Mouse (Mus musculus) midbrain, embryonic 15.5 days (tissue): ENCODE results near the gene Zbtb38. TPM values are rescaled to one million over a fixed set of nuclear protein-coding genes. Genes with fewer than 3 reads are reported as not detected.

Source experiments
- ATAC-seq: fragments of 200-750 bp; cut with Nextera tagmentation; replicated peaks from 2 replicates; pipeline ENCODE4 v1.8.0; 2017; ENCODE audit warnings: moderate TSS enrichment
- H3K27ac ChIP-seq: fragments of 300-500 bp; sonication (generic); 2 replicates; pipeline ENCODE4 v1.5.1; 2015; ENCODE audit warnings: mild to moderate bottlenecking, inconsistent platforms
- H3K27me3 ChIP-seq: fragments of 300-500 bp; sonication (generic); replicated peaks from 2 replicates; pipeline ENCODE4 v1.6.1; 2015; ENCODE audit warnings: inconsistent platforms
- H3K36me3 ChIP-seq: fragments of 300-500 bp; sonication (generic); replicated peaks from 2 replicates; pipeline ENCODE4 v1.6.1; 2015; ENCODE audit warnings: inconsistent platforms
- H3K4me1 ChIP-seq: fragments of 300-500 bp; sonication (generic); 2 replicates; pipeline ENCODE4 v1.6.1; 2015; ENCODE audit warnings: inconsistent platforms
- H3K4me2 ChIP-seq: fragments of 300-500 bp; sonication (generic); 2 replicates; pipeline ENCODE4 v1.6.1; 2015; ENCODE audit warnings: inconsistent platforms, mild to moderate bottlenecking, moderate library complexity
- H3K4me3 ChIP-seq: fragments of 300-500 bp; sonication (generic); 2 replicates; pipeline ENCODE4 v1.5.1; 2015; ENCODE audit warnings: mild to moderate bottlenecking, inconsistent platforms
- H3K9ac ChIP-seq: fragments of 300-500 bp; sonication (generic); 2 replicates; pipeline ENCODE4 v1.6.1; 2015; ENCODE audit warnings: mild to moderate bottlenecking, inconsistent platforms
- H3K9me3 ChIP-seq: fragments of 300-500 bp; sonication (generic); 2 replicates; pipeline ENCODE4 v1.6.1; 2016; ENCODE audit warnings: inconsistent platforms
- WGBS: fragments of 180-500 bp; shearing (Covaris S2); methylation state at CpG from one replicate; pipeline ENCODE4 v1.1.7; 2015; ENCODE audit warnings: mixed read lengths; 5-methylcytosine and 5-hydroxymethylcytosine counted together
- polyA plus RNA-seq: library from polyadenylated mRNA; unstranded; fragments of >200 nt; fragmentation: Nextera tagmentation; extraction: Ambion mirVana; gene quantifications from 2 replicates; pipeline ENCODE4 v1.2.1, GENCODE M21; 2015

Zbtb38 gene
- polyA plus RNA-seq, 1 experiment from 2014 or later: 59.2 TPM

- peaks cover 40% of the 10 kb centered on the region for H3K4me1 ChIP-seq
- 91% methylated on average over 10 of the region's 10 CpGs for WGBS
- ATAC-seq: no peak
These were observed 36.5 kb downstream of the Zbtb38 start for GRCm38 (mm10) chr9:96716136-96716535.

GRCm38 (mm10) chr9:96715171-96715570, 37.5 kb downstream of the Zbtb38 start:
- WGBS: 76% methylated on average over 11 of the region's 11 CpGs
- no peak for ATAC-seq
- no peaks in the 10 kb centered on the region for H3K27me3 ChIP-seq
- H3K4me2 ChIP-seq: no peak overlapping the region
- no peak overlapping the region for H3K27ac ChIP-seq
- H3K4me1 ChIP-seq: peaks cover 32% of the 10 kb centered on the region
- H3K4me3 ChIP-seq: no peak overlapping the region
- no peak overlapping the region for H3K9ac ChIP-seq
- 0 out of 2 replicates have a peak, but pooled peaks cover 3% of the 10 kb centered on the region for H3K36me3 ChIP-seq
- no peaks in the 10 kb centered on the region for H3K9me3 ChIP-seq

More at GRCm38 (mm10) chr9:96716136-96716535, 36.5 kb downstream of the Zbtb38 start:
- Histone ChIP-seq H3K4me2 (no peak overlapping the region), H3K9ac (no peak overlapping the region), H3K4me3 (no peak overlapping the region), H3K9me3 (no peaks in the 10 kb centered on the region), H3K36me3 (0 out of 2 replicates have a peak, but pooled peaks cover 3% of the 10 kb centered on the region), H3K27me3 (no peaks in the 10 kb centered on the region), H3K27ac (no peak overlapping the region)

GRCm38 (mm10) chr9:96713472-96714390, 38.9 kb downstream of the Zbtb38 start:
- H3K4me3 ChIP-seq: no peak overlapping the region
- WGBS: 67% methylated on average over 14 of the region's 14 CpGs
- H3K9ac ChIP-seq: no peak overlapping the region
- no peak for ATAC-seq
- H3K9me3 ChIP-seq: no peaks in the 10 kb centered on the region
- no peaks in the 10 kb centered on the region for H3K27me3 ChIP-seq
- peaks cover 23% of the 10 kb centered on the region; the same call in 1 of the 2 replicates for H3K4me1 ChIP-seq
- no peak overlapping the region for H3K4me2 ChIP-seq
- H3K27ac ChIP-seq: peak overlapping the region; percentile 25; the same call in 1 of the 2 replicates
- 0 out of 2 replicates have a peak, but pooled peaks cover 3% of the 10 kb centered on the region for H3K36me3 ChIP-seq

- H3K4me2 ChIP-seq: no peak overlapping the region
- H3K27ac ChIP-seq: no peak overlapping the region
- no peak overlapping the region for H3K9ac ChIP-seq
These were observed 39.7 kb downstream of the Zbtb38 start for GRCm38 (mm10) chr9:96712758-96713471.

GRCm38 (mm10) chr9:96712045-96712444, 40.6 kb downstream of the Zbtb38 start:
- Histone ChIP-seq H3K4me3 (no peak overlapping the region), H3K4me2 (no peak overlapping the region), H3K9me3 (no peaks in the 10 kb centered on the region), H3K9ac (no peak overlapping the region), H3K36me3 (0 out of 2 replicates have a peak, but pooled peaks cover 3% of the 10 kb centered on the region), H3K4me1 (peaks cover 19% of the 10 kb centered on the region; the same call in 1 of the 2 replicates), H3K27ac (no peak overlapping the region), H3K27me3 (no peaks in the 10 kb centered on the region)
- WGBS: 89% methylated on average over 12 of the region's 12 CpGs
- no peak for ATAC-seq

More at GRCm38 (mm10) chr9:96712758-96713471, 39.7 kb downstream of the Zbtb38 start:
- Histone ChIP-seq H3K9me3 (no peaks in the 10 kb centered on the region), H3K27me3 (no peaks in the 10 kb centered on the region), H3K4me3 (no peak overlapping the region), H3K4me1 (peaks cover 19% of the 10 kb centered on the region; the same call in 1 of the 2 replicates), H3K36me3 (0 out of 2 replicates have a peak, but pooled peaks cover 3% of the 10 kb centered on the region)
- 74% methylated on average over 14 of the region's 14 CpGs for WGBS
- ATAC-seq: no peak

- no peak overlapping the region for H3K27ac ChIP-seq
- ATAC-seq: no peak
- H3K9ac ChIP-seq: no peak overlapping the region
- peaks cover 29% of the 10 kb centered on the region for H3K4me1 ChIP-seq
- no peaks in the 10 kb centered on the region for H3K9me3 ChIP-seq
- no peak overlapping the region for H3K4me3 ChIP-seq
- 90% methylated on average over 15 of the region's 15 CpGs for WGBS
- H3K27me3 ChIP-seq: no peaks in the 10 kb centered on the region
- 0 out of 2 replicates have a peak, but pooled peaks cover 3% of the 10 kb centered on the region for H3K36me3 ChIP-seq
- no peak overlapping the region for H3K4me2 ChIP-seq
These were observed 42.2 kb downstream of the Zbtb38 start for GRCm38 (mm10) chr9:96710241-96710946.

GRCm38 (mm10) chr9:96708905-96709304, 43.7 kb downstream of the Zbtb38 start:
- no peak for ATAC-seq
- WGBS: 94% methylated on average over 9 of the region's 9 CpGs
- 0 out of 2 replicates have a peak, but pooled peaks cover 3% of the 10 kb centered on the region for H3K36me3 ChIP-seq
- H3K4me3 ChIP-seq: no peak overlapping the region
- no peak overlapping the region for H3K27ac ChIP-seq
- no peaks in the 10 kb centered on the region for H3K27me3 ChIP-seq
- no peak overlapping the region for H3K9ac ChIP-seq
- H3K4me1 ChIP-seq: peaks cover 20% of the 10 kb centered on the region
- H3K4me2 ChIP-seq: no peak overlapping the region
- H3K9me3 ChIP-seq: no peaks in the 10 kb centered on the region

GRCm38 (mm10) chr9:96707964-96708363, 44.7 kb downstream of the Zbtb38 start:
- Histone ChIP-seq H3K9me3 (no peaks in the 10 kb centered on the region), H3K27me3 (no peaks in the 10 kb centered on the region), H3K9ac (no peak overlapping the region), H3K36me3 (0 out of 2 replicates have a peak, but pooled peaks cover 3% of the 10 kb centered on the region), H3K4me2 (no peak overlapping the region), H3K27ac (no peak overlapping the region), H3K4me1 (peaks cover 14% of the 10 kb centered on the region), H3K4me3 (no peak overlapping the region)
- no peak for ATAC-seq
- 75% methylated on average over 4 of the region's 4 CpGs for WGBS

GRCm38 (mm10) chr9:96705576-96706285, 46.9 kb downstream of the Zbtb38 start:
- H3K27ac ChIP-seq: no peak overlapping the region; the same call in 1 of the 2 replicates
- no peaks in the 10 kb centered on the region for H3K36me3 ChIP-seq
- H3K27me3 ChIP-seq: no peaks in the 10 kb centered on the region
- H3K4me2 ChIP-seq: no peak overlapping the region
- peaks cover 14% of the 10 kb centered on the region for H3K4me1 ChIP-seq
- ATAC-seq: peak; percentile 70
- WGBS: 33% methylated on average over 11 of the region's 11 CpGs
- no peak overlapping the region for H3K9ac ChIP-seq
- no peak overlapping the region for H3K4me3 ChIP-seq
- H3K9me3 ChIP-seq: no peaks in the 10 kb centered on the region

GRCm38 (mm10) chr9:96704935-96705334, 47.7 kb downstream of the Zbtb38 start:
- Histone ChIP-seq H3K4me3 (no peak overlapping the region), H3K9ac (no peak overlapping the region), H3K9me3 (no peaks in the 10 kb centered on the region), H3K27ac (no peak overlapping the region), H3K4me1 (peaks cover 14% of the 10 kb centered on the region), H3K4me2 (no peak overlapping the region), H3K27me3 (no peaks in the 10 kb centered on the region), H3K36me3 (no peaks in the 10 kb centered on the region; the same call in 1 of the 2 replicates)
- WGBS: 90% methylated on average over 9 of the region's 9 CpGs
- ATAC-seq: no peak

- H3K9ac ChIP-seq: no peak overlapping the region
- H3K36me3 ChIP-seq: peaks cover 6% of the 10 kb centered on the region
- H3K9me3 ChIP-seq: no peaks in the 10 kb centered on the region
- no peak overlapping the region for H3K4me2 ChIP-seq
- no peak overlapping the region for H3K4me3 ChIP-seq
- no peak for ATAC-seq
- H3K4me1 ChIP-seq: peaks cover 14% of the 10 kb centered on the region
- no peaks in the 10 kb centered on the region for H3K27me3 ChIP-seq
- 89% methylated on average over 10 of the region's 10 CpGs for WGBS
- H3K27ac ChIP-seq: no peak overlapping the region
These were observed 50.7 kb downstream of the Zbtb38 start for GRCm38 (mm10) chr9:96701891-96702290.
